Mouse (Mus musculus) hindbrain, embryonic 13.5 days (tissue): ENCODE measurements at regions not wholly inside any gene's neighbourhood (a gene's known extent, or its start where the extent isn't known, plus 50 kb on each side); places are given as distances from the start of the nearest gene placed in this dataset.

Experiments
- ATAC-seq: fragments of 200-750 bp; cut with Nextera tagmentation; 2 replicates; pipeline ENCODE4 v1.8.0; 2017; ENCODE audit warnings: moderate TSS enrichment; ENCODE audit not compliant: low FRiP score
- H3K27ac ChIP-seq: fragments of 300-500 bp; sonication (generic); 2 replicates; pipeline ENCODE4 v1.5.1; 2015; ENCODE audit warnings: inconsistent platforms, mild to moderate bottlenecking, moderate library complexity
- H3K27me3 ChIP-seq: fragments of 300-500 bp; sonication (generic); 2 replicates; pipeline ENCODE4 v1.6.1; 2015; ENCODE audit warnings: mild to moderate bottlenecking, inconsistent platforms
- H3K36me3 ChIP-seq: fragments of 300-500 bp; sonication (generic); 2 replicates; pipeline ENCODE4 v1.6.1; 2015; ENCODE audit warnings: mild to moderate bottlenecking, inconsistent platforms
- H3K4me1 ChIP-seq: fragments of 300-500 bp; sonication (generic); replicated peaks from 2 replicates; pipeline ENCODE4 v1.6.1; 2015; ENCODE audit warnings: inconsistent platforms
- H3K4me2 ChIP-seq: fragments of 300-500 bp; sonication (generic); 2 replicates; pipeline ENCODE4 v1.6.1; 2015; ENCODE audit warnings: inconsistent platforms, mild to moderate bottlenecking, moderate library complexity
- H3K4me3 ChIP-seq: fragments of 300-500 bp; sonication (generic); 2 replicates; pipeline ENCODE4 v1.5.1; 2015; ENCODE audit warnings: mild to moderate bottlenecking, inconsistent platforms
- H3K9ac ChIP-seq: fragments of 300-500 bp; sonication (generic); 2 replicates; pipeline ENCODE4 v1.6.1; 2015; ENCODE audit warnings: mild to moderate bottlenecking, inconsistent platforms
- H3K9me3 ChIP-seq: fragments of 300-500 bp; sonication (generic); 2 replicates; pipeline ENCODE4 v1.6.1; 2016; ENCODE audit warnings: inconsistent platforms
- WGBS: fragments of 180-500 bp; shearing (Covaris S2); methylation state at CpG from one replicate; pipeline ENCODE4 v1.1.7; 2015; 5-methylcytosine and 5-hydroxymethylcytosine counted together

GRCm38 (mm10) chr3:147967261-147967660 lies 1023.1 kb downstream of the Adgrl2 start:
- no peak overlapping the region for H3K9ac ChIP-seq
- peaks cover 30% of the 10 kb centered on the region for H3K4me1 ChIP-seq
- H3K27me3 ChIP-seq = no peaks in the 10 kb centered on the region
- no peak overlapping the region for H3K4me3 ChIP-seq
- no peaks in the 10 kb centered on the region for H3K36me3 ChIP-seq
- no peaks in the 10 kb centered on the region for H3K9me3 ChIP-seq
- H3K4me2 ChIP-seq = no peak overlapping the region
- peak overlapping the region; percentile 37; the same call in 1 of the 2 replicates for H3K27ac ChIP-seq
- ATAC-seq = no peak
- WGBS = 61% methylated on average over 3 of the region's 3 CpGs

GRCm38 (mm10) chr3:147966827-147967226 lies 1023.5 kb downstream of the Adgrl2 start:
- no peak overlapping the region for H3K4me2 ChIP-seq

GRCm38 (mm10) chr3:147966379-147966778 lies 1024.0 kb downstream of the Adgrl2 start:
- H3K4me1 ChIP-seq = peaks cover 30% of the 10 kb centered on the region
- peak overlapping the region; percentile 26; the same call in 1 of the 2 replicates for H3K4me2 ChIP-seq
- 0 out of 2 replicates have a peak, but pooled peaks cover 2% of the 10 kb centered on the region for H3K27me3 ChIP-seq
- no peak overlapping the region for H3K4me3 ChIP-seq
- no peaks in the 10 kb centered on the region for H3K9me3 ChIP-seq
- no peaks in the 10 kb centered on the region for H3K36me3 ChIP-seq
- no peak overlapping the region for H3K27ac ChIP-seq
- peak; percentile 69; the same call in 1 of the 2 replicates for ATAC-seq
- 44% methylated on average over 12 of the region's 12 CpGs for WGBS
- no peak overlapping the region for H3K9ac ChIP-seq

More at GRCm38 (mm10) chr3:147966827-147967226, 1023.5 kb downstream of the Adgrl2 start:
- Histone ChIP-seq H3K27ac (no peak overlapping the region), H3K4me3 (no peak overlapping the region), H3K27me3 (0 out of 2 replicates have a peak, but pooled peaks cover 2% of the 10 kb centered on the region), H3K9me3 (no peaks in the 10 kb centered on the region), H3K4me1 (peaks cover 30% of the 10 kb centered on the region), H3K9ac (no peak overlapping the region), H3K36me3 (no peaks in the 10 kb centered on the region)
- 74% methylated on average over 8 of the region's 8 CpGs for WGBS
- ATAC-seq = no peak

GRCm38 (mm10) chr3:147963698-147964476 lies 1026.5 kb downstream of the Adgrl2 start:
- no peaks in the 10 kb centered on the region for H3K36me3 ChIP-seq
- H3K4me2 ChIP-seq = no peak overlapping the region
- no peak overlapping the region for H3K4me3 ChIP-seq
- no peak overlapping the region for H3K27ac ChIP-seq
- no peaks in the 10 kb centered on the region for H3K9me3 ChIP-seq
- no peak overlapping the region for H3K9ac ChIP-seq
- peaks cover 30% of the 10 kb centered on the region for H3K4me1 ChIP-seq
- WGBS = 23% methylated on average over 13 of the region's 13 CpGs
- ATAC-seq = no peak
- 0 out of 2 replicates have a peak, but pooled peaks cover 2% of the 10 kb centered on the region for H3K27me3 ChIP-seq

- Histone ChIP-seq H3K4me1 (peaks cover 4% of the 10 kb centered on the region; the same call in 1 of the 2 replicates), H3K9me3 (no peaks in the 10 kb centered on the region), H3K27ac (no peak overlapping the region), H3K36me3 (no peaks in the 10 kb centered on the region), H3K4me3 (no peak overlapping the region), H3K27me3 (no peaks in the 10 kb centered on the region), H3K4me2 (no peak overlapping the region), H3K9ac (no peak overlapping the region)
- ATAC-seq = no peak
- 80% methylated on average over 13 of the region's 13 CpGs for WGBS
These were observed 1042.2 kb downstream of the Adgrl2 start for GRCm38 (mm10) chr3:147948041-147948592.

DNA sequence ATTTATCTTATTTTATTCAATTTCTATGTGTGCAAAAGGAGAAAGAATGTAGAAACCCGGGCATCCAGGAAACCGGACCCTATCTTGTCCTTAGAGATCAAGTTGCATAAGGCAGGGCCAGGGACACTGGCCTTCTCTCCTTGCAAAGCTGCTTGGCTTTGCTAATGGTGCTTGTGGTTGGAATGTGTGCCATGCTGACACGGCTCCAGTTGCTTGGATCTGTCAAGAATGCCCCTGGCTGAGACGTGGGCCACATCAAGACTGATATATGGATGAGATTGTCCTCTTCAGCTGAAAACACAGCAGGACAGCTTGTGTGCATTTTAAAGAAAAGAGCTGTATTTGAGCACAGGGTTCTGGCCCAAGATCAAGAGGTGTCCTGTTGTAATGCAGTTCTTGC lies 1047.0 kb downstream of the Adgrl2 start:
- Histone ChIP-seq H3K4me1 (no peaks in the 10 kb centered on the region), H3K27ac (no peak overlapping the region), H3K27me3 (no peaks in the 10 kb centered on the region), H3K4me3 (no peak overlapping the region), H3K9me3 (no peaks in the 10 kb centered on the region), H3K4me2 (no peak overlapping the region), H3K36me3 (no peaks in the 10 kb centered on the region), H3K9ac (no peak overlapping the region)
- WGBS = 78% methylated on average over 4 of the region's 4 CpGs
- no peak for ATAC-seq

DNA sequence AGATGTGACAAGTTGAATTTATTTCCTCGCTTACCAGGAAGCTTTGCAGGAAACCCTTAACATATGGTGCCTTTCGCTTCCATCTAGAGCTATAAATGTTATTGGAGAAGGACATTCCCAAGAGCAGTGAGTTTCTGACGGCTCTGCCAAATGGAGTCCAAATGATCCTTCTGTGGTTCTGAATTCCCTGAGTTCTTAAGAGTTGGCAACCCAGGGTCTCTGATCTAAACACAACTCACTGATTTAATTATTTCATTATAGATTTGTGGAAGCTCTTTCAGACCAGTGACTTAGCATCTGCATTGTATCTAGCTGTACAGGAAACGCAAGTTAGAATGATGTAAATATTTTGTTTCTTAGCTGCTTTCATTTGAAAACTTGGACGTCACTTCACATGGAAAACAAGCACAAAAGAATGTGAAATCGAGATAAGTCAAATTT lies 1059.5 kb downstream of the Adgrl2 start:
- no peaks in the 10 kb centered on the region for H3K27me3 ChIP-seq
- no peak overlapping the region for H3K4me2 ChIP-seq
- no peaks in the 10 kb centered on the region for H3K4me1 ChIP-seq
- H3K4me3 ChIP-seq = no peak overlapping the region
- no peaks in the 10 kb centered on the region for H3K36me3 ChIP-seq
- H3K27ac ChIP-seq = no peak overlapping the region
- ATAC-seq = no peak
- H3K9ac ChIP-seq = no peak overlapping the region
- H3K9me3 ChIP-seq = no peaks in the 10 kb centered on the region
- WGBS = 74% methylated on average over 6 of the region's 6 CpGs

- Histone ChIP-seq H3K9ac (no peak overlapping the region), H3K36me3 (no peaks in the 10 kb centered on the region), H3K4me2 (no peak overlapping the region), H3K27ac (no peak overlapping the region), H3K4me1 (no peaks in the 10 kb centered on the region), H3K9me3 (no peaks in the 10 kb centered on the region), H3K27me3 (no peaks in the 10 kb centered on the region), H3K4me3 (no peak overlapping the region)
- no peak for ATAC-seq
- 94% methylated on average over 2 of the region's 2 CpGs for WGBS
These were observed 1068.0 kb downstream of the Ttll7 start for GRCm38 (mm10) chr3:147920181-147920580.

DNA sequence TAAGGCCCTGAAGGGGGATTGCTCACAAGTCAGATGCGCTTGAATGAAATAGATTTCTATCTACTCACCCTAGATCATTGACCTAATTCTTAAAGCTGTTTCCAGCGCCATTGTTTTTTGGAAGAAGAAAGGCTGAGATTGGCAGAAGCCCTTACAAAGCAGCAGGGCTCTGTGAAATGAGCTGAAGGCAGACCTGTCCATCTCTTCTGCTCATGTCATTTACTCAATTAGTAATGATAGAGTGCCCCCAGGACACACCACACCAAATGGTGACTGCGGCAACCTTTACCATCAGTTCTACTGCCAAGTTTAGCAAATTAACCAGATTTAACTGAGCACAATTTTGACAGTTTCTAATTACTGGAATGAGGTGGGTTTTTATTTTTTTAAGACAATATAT lies 1067.5 kb downstream of the Ttll7 start:
- ATAC-seq = no peak
- H3K9ac ChIP-seq = no peak overlapping the region
- H3K4me3 ChIP-seq = no peak overlapping the region
- 66% methylated on average over 3 of the region's 3 CpGs for WGBS
- no peak overlapping the region for H3K27ac ChIP-seq
- no peak overlapping the region for H3K4me2 ChIP-seq
- H3K36me3 ChIP-seq = no peaks in the 10 kb centered on the region
- no peaks in the 10 kb centered on the region for H3K9me3 ChIP-seq
- H3K27me3 ChIP-seq = no peaks in the 10 kb centered on the region
- H3K4me1 ChIP-seq = no peaks in the 10 kb centered on the region

DNA sequence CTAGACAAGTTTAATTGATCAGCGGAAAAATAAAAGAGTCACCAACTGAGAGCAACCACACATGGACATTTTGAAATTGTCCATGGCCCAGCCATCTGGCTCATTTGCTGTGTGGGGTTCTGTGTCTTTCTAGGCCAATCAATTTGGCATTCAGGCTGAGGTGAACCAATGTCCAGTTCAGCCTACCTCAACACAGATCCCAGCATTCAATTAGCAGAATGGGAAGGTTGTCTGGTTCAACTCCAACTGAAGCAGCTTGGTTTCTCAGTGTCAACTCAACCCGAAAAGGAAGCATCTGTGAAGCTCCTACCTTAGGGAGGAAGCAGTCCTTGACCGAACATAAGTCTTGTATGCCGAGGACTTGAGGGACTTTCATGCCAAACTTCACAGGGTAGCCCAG lies 1067.0 kb downstream of the Ttll7 start:
- H3K4me1 ChIP-seq = no peaks in the 10 kb centered on the region
- 92% methylated on average over 4 of the region's 4 CpGs for WGBS
- no peaks in the 10 kb centered on the region for H3K9me3 ChIP-seq
- H3K27me3 ChIP-seq = no peaks in the 10 kb centered on the region
- H3K4me2 ChIP-seq = no peak overlapping the region
- no peak overlapping the region for H3K9ac ChIP-seq
- no peak overlapping the region for H3K27ac ChIP-seq
- H3K4me3 ChIP-seq = no peak overlapping the region
- ATAC-seq = no peak
- no peaks in the 10 kb centered on the region for H3K36me3 ChIP-seq

DNA sequence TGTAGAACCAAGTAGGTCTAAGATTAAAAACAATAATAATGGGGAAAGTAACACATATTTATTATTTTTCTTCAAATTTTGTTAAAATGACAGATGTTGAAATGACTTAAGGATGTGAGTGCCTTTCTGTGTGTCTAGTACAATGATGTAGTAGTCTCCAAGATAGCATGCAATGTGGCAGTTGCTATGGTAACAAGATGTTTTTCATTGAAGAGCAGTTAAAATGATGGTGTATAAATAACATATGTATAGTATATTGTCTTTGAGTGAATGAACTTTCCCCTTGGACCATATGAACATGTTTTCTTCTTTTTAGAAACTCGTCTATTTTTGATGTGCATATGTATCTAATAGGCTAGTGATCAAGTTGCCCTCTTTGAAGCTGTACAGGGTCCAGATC lies 1044.6 kb downstream of the Ttll7 start:
- H3K27me3 ChIP-seq = no peaks in the 10 kb centered on the region
- H3K9me3 ChIP-seq = no peaks in the 10 kb centered on the region
- no peak overlapping the region for H3K4me3 ChIP-seq
- ATAC-seq = no peak
- 74% methylated on average over 1 of the region's 1 CpGs for WGBS
- H3K36me3 ChIP-seq = no peaks in the 10 kb centered on the region
- H3K9ac ChIP-seq = no peak overlapping the region
- H3K4me2 ChIP-seq = no peak overlapping the region
- no peaks in the 10 kb centered on the region for H3K4me1 ChIP-seq
- H3K27ac ChIP-seq = no peak overlapping the region

- Histone ChIP-seq H3K9me3 (no peaks in the 10 kb centered on the region), H3K4me3 (no peak overlapping the region), H3K4me2 (no peak overlapping the region), H3K27ac (no peak overlapping the region), H3K36me3 (no peaks in the 10 kb centered on the region), H3K4me1 (0 out of 2 replicates have a peak, but pooled peaks cover under 1% of the 10 kb centered on the region), H3K27me3 (no peaks in the 10 kb centered on the region), H3K9ac (no peak overlapping the region)
- ATAC-seq = no peak
- 86% methylated on average over 5 of the region's 5 CpGs for WGBS
These were observed 1039.5 kb downstream of the Ttll7 start for GRCm38 (mm10) chr3:147891682-147892081.
